9 mouse cellular contexts compared by ENCODE assay signal in the genomic region with DNA sequence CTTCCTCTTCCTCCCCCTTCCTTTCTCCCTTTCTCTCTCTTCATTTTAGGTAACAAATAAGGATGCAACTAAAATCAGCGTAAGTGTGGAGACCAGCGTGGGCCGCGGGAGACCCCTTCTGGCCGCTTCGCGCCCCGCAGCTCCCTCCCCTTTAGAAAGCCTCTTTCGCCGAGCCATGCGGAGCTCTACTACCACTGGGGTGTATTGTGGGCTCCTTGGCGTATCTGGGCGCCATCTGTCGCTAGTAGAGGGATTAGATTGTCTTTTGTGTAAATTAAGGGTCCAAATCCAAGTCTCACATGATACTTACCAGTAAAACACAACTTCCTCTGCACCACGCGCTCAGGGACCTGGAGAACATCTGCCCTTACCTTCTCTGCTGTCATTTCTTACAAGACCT. TPM values are rescaled to one million over a fixed set of nuclear protein-coding genes. Genes with fewer than 3 reads are reported as not detected.
DNase-seq lines count a peak whose midpoint lies in the region; ATAC-seq and TF ChIP-seq lines count a peak whose summit lies in the region.
"Had no signal": no experiment of that assay in that cellular context is flagged by ENCODE, and none has a peak within 500 bp of the region (broad histone marks: within the 10 kb centered on the region; RNA-seq: fewer than 3 reads in every experiment).

No protein-coding gene starts in this region.

- no peaks in the 10 kb centered on the region for H3K79me2 ChIP-seq in liver, adult 2 months (ENCODE audit: control insufficient read depth, insufficient read depth, low read length)

- 6% methylated on average over 16 of the region's 16 CpGs for WGBS in liver, embryonic 12.5 days (ENCODE audit: insufficient replicate concordance)
- under 1% methylated on average over 16 of the region's 16 CpGs for WGBS in embryonic facial prominence, embryonic 14.5 days
- WGBS in heart, embryonic 13.5 days, result 3% methylated on average over 16 of the region's 16 CpGs
- 3% methylated on average over 16 of the region's 16 CpGs for WGBS in liver, adult 2 months
- WGBS in neural tube, embryonic 15.5 days, result under 1% methylated on average over 16 of the region's 16 CpGs

- H3K27ac ChIP-seq in liver, embryonic 12.5 days, result no peak overlapping the region
- no peak overlapping the region for H3K27ac ChIP-seq in embryonic facial prominence, embryonic 14.5 days (replicated peaks; ENCODE audit: low read depth, low read length)
- H3K27ac ChIP-seq in heart, embryonic 13.5 days (replicated peaks), result no peak overlapping the region
- no peak overlapping the region for H3K27ac ChIP-seq in liver, adult 2 months (replicated peaks; ENCODE audit: insufficient read depth, low read depth, low read length)
- H3K27ac ChIP-seq in neural tube, embryonic 15.5 days (replicated peaks), result no peak overlapping the region

- H3K4me2 ChIP-seq in liver, embryonic 12.5 days, result no peak overlapping the region
- peak overlapping the region; percentile 95 for H3K4me2 ChIP-seq in embryonic facial prominence, embryonic 14.5 days (ENCODE audit: low read depth, low read length)
- peak overlapping the region; percentile 13; the same call in 1 of the 2 replicates for H3K4me2 ChIP-seq in heart, embryonic 13.5 days
- peak overlapping the region; percentile 95 for H3K4me2 ChIP-seq in neural tube, embryonic 15.5 days

- H3K4me1 ChIP-seq in liver, embryonic 12.5 days, result no peaks in the 10 kb centered on the region
- H3K4me1 ChIP-seq in embryonic facial prominence, embryonic 14.5 days (ENCODE audit: control insufficient read depth, insufficient read depth, low read length), result no peaks in the 10 kb centered on the region; the same call in 1 of the 2 replicates
- peaks cover 25% of the 10 kb centered on the region for H3K4me1 ChIP-seq in heart, embryonic 13.5 days
- H3K4me1 ChIP-seq in liver, adult 2 months (ENCODE audit: control insufficient read depth, insufficient read depth, low read length), result no peaks in the 10 kb centered on the region
- peaks cover 54% of the 10 kb centered on the region for H3K4me1 ChIP-seq in neural tube, embryonic 15.5 days

- TF ChIP-seq POLR2A in liver, adult 2 months (IDR thresholded peaks at IDR 0.05; ENCODE audit: extremely low read depth, insufficient read depth, low read length), result no peak

- no peak overlapping the region for H3K4me3 ChIP-seq in liver, embryonic 12.5 days
- H3K4me3 ChIP-seq in embryonic facial prominence, embryonic 14.5 days (ENCODE audit: low read depth, low read length), result no peak overlapping the region
- H3K4me3 ChIP-seq in heart, embryonic 13.5 days, result no peak overlapping the region
- H3K4me3 ChIP-seq in liver, adult 2 months (ENCODE audit: insufficient read depth, low read depth, low read length), result no peak overlapping the region
- peak overlapping the region; percentile 79 for H3K4me3 ChIP-seq in neural tube, embryonic 15.5 days (replicated peaks)

- peaks cover 78% of the 10 kb centered on the region for H3K27me3 ChIP-seq in liver, embryonic 12.5 days (replicated peaks)
- H3K27me3 ChIP-seq in embryonic facial prominence, embryonic 14.5 days (replicated peaks; ENCODE audit: control insufficient read depth, insufficient read depth, low read length), result peaks cover 66% of the 10 kb centered on the region
- H3K27me3 ChIP-seq in heart, embryonic 13.5 days (replicated peaks), result peaks cover 90% of the 10 kb centered on the region
- peaks cover 21% of the 10 kb centered on the region for H3K27me3 ChIP-seq in liver, adult 2 months (ENCODE audit: control insufficient read depth, insufficient read depth, low read length)
- peaks cover 6% of the 10 kb centered on the region for H3K27me3 ChIP-seq in neural tube, embryonic 15.5 days (replicated peaks)

- peak; percentile 48 for DNase-seq in liver
- peak; percentile 92 for DNase-seq in embryonic facial prominence, embryonic 14.5 days (ENCODE audit: low spot score)
- DNase-seq in kidney, postnatal 14 days, result peak; percentile 87
- DNase-seq in liver, adult 2 months (ENCODE audit: extremely low read depth, low read depth, low spot score), result no peak
- DNase-seq in spleen, postnatal 14 days (ENCODE audit: low spot score in 2 of 2), result no peak

- peak; percentile 39; the same call in 1 of the 2 replicates for TF ChIP-seq CTCF in liver, adult 2 months (IDR thresholded peaks at IDR 0.05; ENCODE audit: low read depth, low read length)

- H3K9ac ChIP-seq in liver, embryonic 12.5 days, result no peak overlapping the region
- H3K9ac ChIP-seq in embryonic facial prominence, embryonic 14.5 days (ENCODE audit: low read depth, low read length), result no peak overlapping the region
- no peak overlapping the region for H3K9ac ChIP-seq in heart, embryonic 13.5 days
- H3K9ac ChIP-seq in liver, adult 2 months (ENCODE audit: low read depth, low read length), result no peak overlapping the region
- H3K9ac ChIP-seq in neural tube, embryonic 15.5 days (replicated peaks), result peak overlapping the region; percentile 24; the same call in 1 of the 2 replicates

- H3K9me3 ChIP-seq in liver, embryonic 12.5 days (replicated peaks), result no peaks in the 10 kb centered on the region
- 0 out of 2 replicates have a peak, but pooled peaks cover 4% of the 10 kb centered on the region for H3K9me3 ChIP-seq in embryonic facial prominence, embryonic 14.5 days (ENCODE audit: control insufficient read depth, low read length)
- H3K9me3 ChIP-seq in heart, embryonic 13.5 days, result no peaks in the 10 kb centered on the region
- no peaks in the 10 kb centered on the region for H3K9me3 ChIP-seq in neural tube, embryonic 15.5 days (replicated peaks)

- no peak for ATAC-seq in liver, embryonic 12.5 days
- peak; percentile 84 for ATAC-seq in embryonic facial prominence, embryonic 14.5 days (ENCODE audit: low read depth)
- no peak for ATAC-seq in heart, embryonic 13.5 days (ENCODE audit: extremely low read depth, insufficient number of reproducible peaks, low FRiP score, low TSS enrichment)
- ATAC-seq in neural tube, embryonic 15.5 days (ENCODE audit: low FRiP score), result peak; percentile 80

- no peaks in the 10 kb centered on the region for H3K36me3 ChIP-seq in liver, embryonic 12.5 days
- H3K36me3 ChIP-seq in embryonic facial prominence, embryonic 14.5 days (ENCODE audit: control insufficient read depth, insufficient read depth, low read length), result no peaks in the 10 kb centered on the region
- H3K36me3 ChIP-seq in heart, embryonic 13.5 days, result no peaks in the 10 kb centered on the region
- H3K36me3 ChIP-seq in liver, adult 2 months (ENCODE audit: control insufficient read depth, insufficient read depth, low read length), result no peaks in the 10 kb centered on the region
- peaks cover 8% of the 10 kb centered on the region for H3K36me3 ChIP-seq in neural tube, embryonic 15.5 days

RNA-seq across cellular contexts. Expression of a gene that starts 3.1 kb away (rescaled TPM):
- polyA plus RNA-seq in liver, embryonic 12.5 days (2016; fragmentation: Nextera tagmentation; extraction: Ambion mirVana), result 0.15 and 0.43 TPM in 2 replicates
- 11.6 and 12.8 TPM in 2 replicates for polyA plus RNA-seq in embryonic facial prominence, embryonic 14.5 days (2014; fragmentation: Nextera tagmentation; extraction: Ambion mirVana)
- polyA plus RNA-seq in heart, embryonic 13.5 days (2015; fragmentation: Nextera tagmentation; extraction: Ambion mirVana), result 0.23 TPM in 2 replicates
- not detected in 2 replicates for total RNA-seq in liver, adult 2 months (2014; rRNA removed)
- not detected in 2 replicates for polyA plus RNA-seq in liver, adult 2 months (2012; rRNA removed)
- polyA plus RNA-seq in neural tube, embryonic 15.5 days (2015; fragmentation: Nextera tagmentation; extraction: Ambion mirVana), result 27.2 and 38.3 TPM in 2 replicates
- polyA plus RNA-seq: C2C12 had no signal

Comparison
In these comparisons a context has a peak if more than half of its experiments do, and no peak if none do; other contexts are left out.
1. DNase-seq: peak in liver (single experiment), embryonic facial prominence, embryonic 14.5 days (single experiment) and kidney, postnatal 14 days (single experiment); none in liver, adult 2 months (single experiment) and spleen, postnatal 14 days (0 of 2).
2. ATAC-seq: peak in embryonic facial prominence, embryonic 14.5 days (single experiment) and neural tube, embryonic 15.5 days (single experiment); none in liver, embryonic 12.5 days (single experiment) and heart, embryonic 13.5 days (single experiment).